Mouse (Mus musculus): ENCODE results near the gene Rnf182. TPM values are rescaled to one million over a fixed set of nuclear protein-coding genes. Genes with fewer than 3 reads are reported as not detected.

Gene Rnf182
- 7.5 and 10.0 TPM in 2 replicates for total RNA-seq (2014; rRNA removed)
- polyA plus RNA-seq (2015; fragmentation: Nextera tagmentation; extraction: Ambion mirVana): 20.7 and 26.2 TPM in 2 replicates

GRCm38 (mm10) chr13:43615577-43616254, at the start of gene Rnf182:
Gene Rnf182 (plus strand): TSS chr13:43615710.
- peak within 1 kb of the TSS; percentile 86 for H3K4me2 ChIP-seq (ENCODE audit: low read depth, low read length)
- H3K4me1 ChIP-seq (ENCODE audit: insufficient read depth, low read length): no peaks in the 10 kb centered on the region
- H3K27ac ChIP-seq: peak within 1 kb of the TSS; percentile 82
- under 1% methylated on average over 53 of the region's 58 CpGs for WGBS
- H3K27me3 ChIP-seq (ENCODE audit: insufficient read depth, low read length): no peaks in the 10 kb centered on the region
- TF ChIP-seq CTCF (IDR thresholded peaks at IDR 0.05; ENCODE audit: low read depth): no peak
- peak within 1 kb of the TSS; percentile 74 for H3K9ac ChIP-seq (replicated peaks; ENCODE audit: low read length)
- H3K36me3 ChIP-seq (ENCODE audit: insufficient read depth, low read length): no peaks in the 10 kb centered on the region
- peak within 1 kb of the TSS; percentile 76 for H3K4me3 ChIP-seq (ENCODE audit: low read length)
- DNase-seq (ENCODE audit: low spot score) (peak; percentile 92), ATAC-seq (peak; percentile 95)
- no peaks in the 10 kb centered on the region for H3K9me3 ChIP-seq (ENCODE audit: low read length)

GRCm38 (mm10) chr13:43566184-43566583, 49.3 kb upstream of the Rnf182 start:
- ATAC-seq (no peak), DNase-seq (ENCODE audit: low spot score) (no peak)
- H3K27ac ChIP-seq: no peak overlapping the region
- no peak for TF ChIP-seq CTCF (IDR thresholded peaks at IDR 0.05; ENCODE audit: low read depth)
- no peak overlapping the region for H3K4me2 ChIP-seq (ENCODE audit: low read depth, low read length)
- no peaks in the 10 kb centered on the region for H3K36me3 ChIP-seq (ENCODE audit: insufficient read depth, low read length)
- H3K9me3 ChIP-seq (ENCODE audit: low read length): no peaks in the 10 kb centered on the region
- H3K27me3 ChIP-seq (ENCODE audit: insufficient read depth, low read length): no peaks in the 10 kb centered on the region
- no peak overlapping the region for H3K9ac ChIP-seq (replicated peaks; ENCODE audit: low read length)
- 84% methylated on average over 8 of the region's 8 CpGs for WGBS
- H3K4me3 ChIP-seq (ENCODE audit: low read length): no peak overlapping the region
- no peaks in the 10 kb centered on the region for H3K4me1 ChIP-seq (ENCODE audit: insufficient read depth, low read length)

- Histone ChIP-seq H3K4me1 (ENCODE audit: insufficient read depth, low read length) (no peaks in the 10 kb centered on the region), H3K27me3 (ENCODE audit: insufficient read depth, low read length) (no peaks in the 10 kb centered on the region), H3K4me2 (ENCODE audit: low read depth, low read length) (no peak overlapping the region), H3K9me3 (ENCODE audit: low read length) (no peaks in the 10 kb centered on the region), H3K27ac (no peak overlapping the region; the same call in 1 of the 2 replicates), H3K4me3 (ENCODE audit: low read length) (no peak overlapping the region), H3K9ac (replicated peaks; ENCODE audit: low read length) (no peak overlapping the region), H3K36me3 (ENCODE audit: insufficient read depth, low read length) (no peaks in the 10 kb centered on the region)
- 56% methylated on average over 22 of the region's 25 CpGs for WGBS
- TF ChIP-seq CTCF (IDR thresholded peaks at IDR 0.05; ENCODE audit: low read depth): no peak
- DNase-seq (ENCODE audit: low spot score) (peak; percentile 40), ATAC-seq (peak; percentile 27; the same call in 1 of the 2 replicates)
These were observed 48.2 kb upstream of the Rnf182 start for GRCm38 (mm10) chr13:43567141-43567891.

GRCm38 (mm10) chr13:43573979-43574378, 41.5 kb upstream of the Rnf182 start:
- DNase-seq (ENCODE audit: low spot score): no peak
- Histone ChIP-seq H3K36me3 (ENCODE audit: insufficient read depth, low read length) (no peaks in the 10 kb centered on the region), H3K27me3 (ENCODE audit: insufficient read depth, low read length) (no peaks in the 10 kb centered on the region), H3K4me1 (ENCODE audit: insufficient read depth, low read length) (no peaks in the 10 kb centered on the region), H3K4me2 (ENCODE audit: low read depth, low read length) (no peak overlapping the region), H3K9ac (replicated peaks; ENCODE audit: low read length) (no peak overlapping the region), H3K9me3 (ENCODE audit: low read length) (no peaks in the 10 kb centered on the region), H3K27ac (no peak overlapping the region), H3K4me3 (ENCODE audit: low read length) (no peak overlapping the region)
- ATAC-seq: no peak
- WGBS: 85% methylated on average over 2 of the region's 2 CpGs
- no peak for TF ChIP-seq CTCF (IDR thresholded peaks at IDR 0.05; ENCODE audit: low read depth)

GRCm38 (mm10) chr13:43575431-43575830, 40.1 kb upstream of the Rnf182 start:
- ATAC-seq (no peak), DNase-seq (ENCODE audit: low spot score) (no peak)
- Histone ChIP-seq H3K27ac (no peak overlapping the region), H3K9ac (replicated peaks; ENCODE audit: low read length) (no peak overlapping the region), H3K9me3 (ENCODE audit: low read length) (no peaks in the 10 kb centered on the region), H3K27me3 (ENCODE audit: insufficient read depth, low read length) (no peaks in the 10 kb centered on the region), H3K4me2 (ENCODE audit: low read depth, low read length) (no peak overlapping the region), H3K4me3 (ENCODE audit: low read length) (no peak overlapping the region), H3K36me3 (ENCODE audit: insufficient read depth, low read length) (no peaks in the 10 kb centered on the region), H3K4me1 (ENCODE audit: insufficient read depth, low read length) (no peaks in the 10 kb centered on the region)
- no peak for TF ChIP-seq CTCF (IDR thresholded peaks at IDR 0.05; ENCODE audit: low read depth)
- 75% methylated on average over 5 of the region's 5 CpGs for WGBS

GRCm38 (mm10) chr13:43577254-43577653, 38.3 kb upstream of the Rnf182 start:
- TF ChIP-seq CTCF (IDR thresholded peaks at IDR 0.05; ENCODE audit: low read depth): peak; percentile 40
- WGBS: 67% methylated on average over 5 of the region's 5 CpGs
- H3K27me3 ChIP-seq (ENCODE audit: insufficient read depth, low read length): no peaks in the 10 kb centered on the region
- H3K9ac ChIP-seq (replicated peaks; ENCODE audit: low read length): no peak overlapping the region
- H3K4me3 ChIP-seq (ENCODE audit: low read length): no peak overlapping the region
- no peaks in the 10 kb centered on the region for H3K4me1 ChIP-seq (ENCODE audit: insufficient read depth, low read length)
- H3K4me2 ChIP-seq (ENCODE audit: low read depth, low read length): no peak overlapping the region
- H3K9me3 ChIP-seq (ENCODE audit: low read length): no peaks in the 10 kb centered on the region
- no peaks in the 10 kb centered on the region for H3K36me3 ChIP-seq (ENCODE audit: insufficient read depth, low read length)
- DNase-seq (ENCODE audit: low spot score) (no peak), ATAC-seq (no peak)
- H3K27ac ChIP-seq: no peak overlapping the region

Measured in hindbrain, postnatal 0 days (tissue).